8 mouse cellular contexts compared by ENCODE assay signal in genomic region chr1:23187446-23188206, GRCm38 (mm10).
DNase-seq lines count a peak whose midpoint lies in the region; ATAC-seq and TF ChIP-seq lines count a peak whose summit lies in the region.

No protein-coding gene starts in this region.

- H3K36me3 ChIP-seq in kidney, embryonic 14.5 days (ENCODE audit: control insufficient read depth, insufficient read depth, low read length) = no peaks in the 10 kb centered on the region
- no peaks in the 10 kb centered on the region; the same call in 1 of the 2 replicates for H3K36me3 ChIP-seq in intestine, embryonic 15.5 days
- H3K36me3 ChIP-seq in midbrain, embryonic 10.5 days = no peaks in the 10 kb centered on the region

- TF ChIP-seq POLR2A in cortical plate, adult 2 months (IDR thresholded peaks at IDR 0.05; ENCODE audit: extremely low read depth, insufficient read depth, low read length) = no peak

- no peak for TF ChIP-seq CTCF in cortical plate, adult 2 months (IDR thresholded peaks at IDR 0.05; ENCODE audit: extremely low read depth, insufficient read depth, low read length)

- H3K27ac ChIP-seq in kidney, embryonic 14.5 days (ENCODE audit: low read depth, low read length) = peak overlapping the region; percentile 25; the same call in 1 of the 2 replicates
- peak overlapping the region; percentile 81; the same call in 1 of the 2 replicates for H3K27ac ChIP-seq in cortical plate, adult 2 months (ENCODE audit: insufficient read depth, low read length)
- no peak overlapping the region for H3K27ac ChIP-seq in intestine, embryonic 15.5 days
- no peak overlapping the region for H3K27ac ChIP-seq in midbrain, embryonic 10.5 days (replicated peaks)

- no peak for DNase-seq in kidney, adult 9 months
- DNase-seq in lung, postnatal 36 days = peak; percentile 24
- no peak for DNase-seq in midbrain, embryonic 10.5 days (ENCODE audit: low spot score)
- no peak for DNase-seq in cerebellum, postnatal 4 days (ENCODE audit: low spot score in 2 of 2)

- ATAC-seq in kidney, embryonic 14.5 days (ENCODE audit: low FRiP score, low TSS enrichment) = peak; percentile 76
- ATAC-seq in intestine, embryonic 15.5 days = peak; percentile 45; the same call in 1 of the 2 replicates
- no peak for ATAC-seq in activated CD4-positive, CD25-positive, alpha-beta regulatory T cell, adult 4 months

- no peak overlapping the region for H3K4me3 ChIP-seq in kidney, embryonic 14.5 days (ENCODE audit: low read length)
- no peak overlapping the region for H3K4me3 ChIP-seq in cortical plate, adult 2 months (ENCODE audit: insufficient read depth, low read length)
- no peak overlapping the region for H3K4me3 ChIP-seq in intestine, embryonic 15.5 days (replicated peaks)
- H3K4me3 ChIP-seq in midbrain, embryonic 10.5 days = no peak overlapping the region

- H3K4me2 ChIP-seq in kidney, embryonic 14.5 days (replicated peaks; ENCODE audit: low read depth, low read length) = no peak overlapping the region
- H3K4me2 ChIP-seq in intestine, embryonic 15.5 days (replicated peaks) = no peak overlapping the region

- WGBS in kidney, embryonic 14.5 days = 47% methylated on average over 6 of the region's 6 CpGs
- WGBS in intestine, embryonic 15.5 days = 54% methylated on average over 6 of the region's 6 CpGs
- 75% methylated on average over 6 of the region's 6 CpGs for WGBS in midbrain, embryonic 10.5 days

- H3K4me1 ChIP-seq in kidney, embryonic 14.5 days (ENCODE audit: control insufficient read depth, insufficient read depth, low read length) = 0 out of 2 replicates have a peak, but pooled peaks cover 2% of the 10 kb centered on the region
- H3K4me1 ChIP-seq in cortical plate, adult 2 months (ENCODE audit: control insufficient read depth, insufficient read depth, low read length) = no peaks in the 10 kb centered on the region
- no peaks in the 10 kb centered on the region for H3K4me1 ChIP-seq in intestine, embryonic 15.5 days (replicated peaks)
- no peaks in the 10 kb centered on the region for H3K4me1 ChIP-seq in midbrain, embryonic 10.5 days

- no peaks in the 10 kb centered on the region for H3K9me3 ChIP-seq in kidney, embryonic 14.5 days (ENCODE audit: control insufficient read depth, low read length)
- H3K9me3 ChIP-seq in intestine, embryonic 15.5 days = no peaks in the 10 kb centered on the region
- H3K9me3 ChIP-seq in midbrain, embryonic 10.5 days (replicated peaks) = no peaks in the 10 kb centered on the region

- H3K9ac ChIP-seq in kidney, embryonic 14.5 days (ENCODE audit: low read depth, low read length) = no peak overlapping the region
- no peak overlapping the region for H3K9ac ChIP-seq in intestine, embryonic 15.5 days

- H3K27me3 ChIP-seq in kidney, embryonic 14.5 days (ENCODE audit: control insufficient read depth, insufficient read depth, low read length) = no peaks in the 10 kb centered on the region
- no peaks in the 10 kb centered on the region for H3K27me3 ChIP-seq in intestine, embryonic 15.5 days (replicated peaks)
- H3K27me3 ChIP-seq in midbrain, embryonic 10.5 days (ENCODE audit: low read depth, poor library complexity, severe bottlenecking) = no peaks in the 10 kb centered on the region

Comparison
In these comparisons a context has a peak if more than half of its experiments do, and no peak if none do; other contexts are left out.
1. H3K27ac ChIP-seq: peak in kidney, embryonic 14.5 days (single experiment) and cortical plate, adult 2 months (single experiment); none in intestine, embryonic 15.5 days (single experiment) and midbrain, embryonic 10.5 days (single experiment).